16 mouse cellular contexts compared by ENCODE assay signal in genomic region chr5:31585526-31585925, GRCm38 (mm10).
"Had no signal": no experiment of that assay in that cellular context is flagged by ENCODE, and none has a peak within 500 bp of the region (broad histone marks: within the 10 kb centered on the region; RNA-seq: fewer than 3 reads in every experiment).

No protein-coding gene starts in this region.

- H3K27me3 ChIP-seq: intestine, embryonic 15.5 days; liver, embryonic 13.5 days; midbrain, embryonic 13.5 days; neural tube, embryonic 13.5 days had no signal

- DNase-seq: layer of hippocampus, postnatal 36 days; liver, embryonic 13.5 days; lung, embryonic 14.5 days; right cerebral cortex, postnatal 14 days; right cerebral cortex, postnatal 4 days; thymus, postnatal 25 days had no signal

- H3K36me3 ChIP-seq: intestine, embryonic 15.5 days; liver, embryonic 13.5 days; midbrain, embryonic 13.5 days; neural tube, embryonic 13.5 days had no signal

- ATAC-seq: hindbrain, embryonic 16.5 days; intestine, embryonic 15.5 days; lung, postnatal 0 days; midbrain, embryonic 13.5 days; midbrain, embryonic 16.5 days had no signal

- H3K4me1 ChIP-seq: intestine, embryonic 15.5 days; liver, embryonic 13.5 days; midbrain, embryonic 13.5 days had no signal

- H3K27ac ChIP-seq: intestine, embryonic 15.5 days; left cerebral cortex, adult 2 months; liver, embryonic 13.5 days; macrophage; midbrain, embryonic 13.5 days; neural tube, embryonic 13.5 days; stomach, postnatal 0 days had no signal

- H3K9me3 ChIP-seq: intestine, embryonic 15.5 days; neural tube, embryonic 13.5 days had no signal

- H3K4me3 ChIP-seq: intestine, embryonic 15.5 days; left cerebral cortex, adult 2 months; liver, embryonic 13.5 days; midbrain, embryonic 13.5 days; myocyte; neural tube, embryonic 13.5 days had no signal

- H3K9ac ChIP-seq: intestine, embryonic 15.5 days; liver, embryonic 13.5 days; lung, embryonic 14.5 days; midbrain, embryonic 13.5 days; neural tube, embryonic 13.5 days had no signal

- H3K4me2 ChIP-seq: intestine, embryonic 15.5 days; liver, embryonic 13.5 days; lung, embryonic 14.5 days; midbrain, embryonic 13.5 days; neural tube, embryonic 13.5 days had no signal
